In the genomic region with DNA sequence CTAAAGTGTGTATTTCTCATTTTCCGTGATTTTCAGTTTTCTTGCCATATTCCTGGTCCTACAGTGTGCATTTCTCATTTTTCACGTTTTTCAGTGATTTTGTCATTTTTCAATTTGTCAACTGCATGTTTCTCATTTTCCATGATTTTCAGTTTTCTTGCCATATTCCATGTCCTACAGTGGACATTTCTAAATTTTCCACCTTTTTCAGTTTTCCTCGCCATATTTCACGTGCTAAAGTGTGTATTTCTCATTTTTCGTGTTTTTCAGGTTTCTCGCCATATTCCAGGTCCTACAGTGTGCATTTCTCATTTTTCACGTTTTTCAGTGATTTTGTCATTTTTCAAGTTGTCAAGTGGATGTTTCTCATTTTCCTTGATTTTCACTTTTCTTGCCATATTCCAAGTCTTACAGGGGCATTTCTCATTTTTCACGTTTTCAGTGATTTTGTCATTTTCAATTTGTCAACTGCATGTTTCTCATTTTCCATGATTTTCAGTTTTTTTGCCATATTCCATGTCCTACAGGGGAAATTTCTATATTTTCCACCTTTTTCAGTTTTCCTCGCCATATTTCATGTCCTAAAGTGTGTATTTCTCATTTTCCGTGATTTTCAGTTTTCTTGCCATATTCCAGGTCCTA, we compare ENCODE assay signal across 8 mouse cellular contexts. TPM values are rescaled to one million over a fixed set of nuclear protein-coding genes. Genes with fewer than 3 reads are reported as not detected.
DNase-seq lines count a peak whose midpoint lies in the region; ATAC-seq lines count a peak whose summit lies in the region.
"Not testable (repeated sequence)": the region's sequence is repeated elsewhere in the genome, so short reads cannot be mapped to it uniquely, and the experiment has no call there.
"Had no signal": no experiment of that assay in that cellular context is flagged by ENCODE, and none has a peak within 500 bp of the region (broad histone marks: within the 10 kb centered on the region; RNA-seq: fewer than 3 reads in every experiment).

No protein-coding gene starts in this region.

- not testable (repeated sequence) for H3K27me3 ChIP-seq in forebrain, embryonic 10.5 days (ENCODE audit: poor library complexity, severe bottlenecking); hindbrain, embryonic 10.5 days (ENCODE audit: insufficient read depth, poor library complexity, severe bottlenecking); lung, embryonic 15.5 days

- not testable (repeated sequence) for H3K4me2 ChIP-seq in lung, embryonic 15.5 days

- not testable (repeated sequence) for H3K36me3 ChIP-seq in forebrain, embryonic 10.5 days (replicated peaks); hindbrain, embryonic 10.5 days; lung, embryonic 15.5 days

- ATAC-seq in lung, embryonic 15.5 days (ENCODE audit: borderline replicate concordance, extremely low read depth, low FRiP score, low TSS enrichment) = 0 out of 2 replicates have a peak, but pooled peaks have one; percentile 43

- DNase-seq in MN1 (ENCODE audit: low spot score) = peak; percentile 89
- peak; percentile 87 for DNase-seq in c-Kit-positive CD71-positive TER-119-negative erythroid progenitor cells, embryonic 14.5 days (ENCODE audit: low read depth)
- DNase-seq in forebrain, embryonic 10.5 days (ENCODE audit: extremely low spot score, low spot score) = peak; percentile 100
- peak; percentile 96 for DNase-seq in hindbrain, embryonic 10.5 days (ENCODE audit: low spot score)
- peak; percentile 58 for DNase-seq in kidney, postnatal 14 days
- peak; percentile 88 for DNase-seq in retina, adult 2 months (ENCODE audit: low read depth, low spot score)

- H3K9me3 ChIP-seq in forebrain, embryonic 10.5 days; hindbrain, embryonic 10.5 days; lung, embryonic 15.5 days: not testable (repeated sequence)

- not testable (repeated sequence) for H3K4me3 ChIP-seq in forebrain, embryonic 10.5 days; hindbrain, embryonic 10.5 days; lung, embryonic 15.5 days

- 66% methylated on average over 2 of the region's 10 CpGs for WGBS in forebrain, embryonic 10.5 days
- WGBS in hindbrain, embryonic 10.5 days = 43% methylated on average over 3 of the region's 10 CpGs
- WGBS in lung, embryonic 15.5 days = 74% methylated on average over 3 of the region's 10 CpGs

- H3K4me1 ChIP-seq in forebrain, embryonic 10.5 days; hindbrain, embryonic 10.5 days (replicated peaks); lung, embryonic 15.5 days: not testable (repeated sequence)

- H3K27ac ChIP-seq in forebrain, embryonic 10.5 days; hindbrain, embryonic 10.5 days; lung, embryonic 15.5 days: not testable (repeated sequence)

- H3K9ac ChIP-seq in lung, embryonic 15.5 days = not testable (repeated sequence)

RNA-seq across cellular contexts. Expression of a gene that starts 3.6 kb away (rescaled TPM):
- not detected in 2 replicates for polyA plus RNA-seq in forebrain, embryonic 10.5 days (2016; fragmentation: Nextera tagmentation; extraction: Ambion mirVana)
- polyA plus RNA-seq in hindbrain, embryonic 10.5 days (2016; fragmentation: Nextera tagmentation; extraction: Ambion mirVana) = not detected in 2 replicates
- polyA plus RNA-seq in lung, embryonic 15.5 days (2015; fragmentation: Nextera tagmentation; extraction: Ambion mirVana) = not detected in 2 replicates
- polyA plus RNA-seq: forebrain, embryonic 12.5 days had no signal

RNA-seq across cellular contexts. Expression of a gene that starts 5.6 kb away (rescaled TPM):
- polyA plus RNA-seq in forebrain, embryonic 10.5 days (2016; fragmentation: Nextera tagmentation; extraction: Ambion mirVana) = not detected in 2 replicates
- polyA plus RNA-seq in hindbrain, embryonic 10.5 days (2016; fragmentation: Nextera tagmentation; extraction: Ambion mirVana) = 0.26 TPM in 1 of 2 replicates, not detected in the other
- 0.44 TPM in 1 of 2 replicates, not detected in the other for polyA plus RNA-seq in lung, embryonic 15.5 days (2015; fragmentation: Nextera tagmentation; extraction: Ambion mirVana)

RNA-seq across cellular contexts. Expression of a gene that starts 5.9 kb away (rescaled TPM):
- polyA plus RNA-seq in forebrain, embryonic 10.5 days (2016; fragmentation: Nextera tagmentation; extraction: Ambion mirVana) = not detected in 2 replicates
- polyA plus RNA-seq in hindbrain, embryonic 10.5 days (2016; fragmentation: Nextera tagmentation; extraction: Ambion mirVana) = not detected in 2 replicates
- not detected in 2 replicates for polyA plus RNA-seq in lung, embryonic 15.5 days (2015; fragmentation: Nextera tagmentation; extraction: Ambion mirVana)
- polyA plus RNA-seq: forebrain, embryonic 12.5 days had no signal

RNA-seq across cellular contexts. Expression of a gene that starts 7.5 kb away (rescaled TPM):
- polyA plus RNA-seq in forebrain, embryonic 10.5 days (2016; fragmentation: Nextera tagmentation; extraction: Ambion mirVana) = not detected in 2 replicates
- not detected in 2 replicates for polyA plus RNA-seq in hindbrain, embryonic 10.5 days (2016; fragmentation: Nextera tagmentation; extraction: Ambion mirVana)
- polyA plus RNA-seq in lung, embryonic 15.5 days (2015; fragmentation: Nextera tagmentation; extraction: Ambion mirVana) = 0.36 TPM in 1 of 2 replicates, not detected in the other

RNA-seq across cellular contexts. Expression of a gene that starts 13.6 kb away (rescaled TPM):
- polyA plus RNA-seq in forebrain, embryonic 10.5 days (2016; fragmentation: Nextera tagmentation; extraction: Ambion mirVana) = not detected in 2 replicates
- 0.30 TPM in 1 of 2 replicates, not detected in the other for polyA plus RNA-seq in hindbrain, embryonic 10.5 days (2016; fragmentation: Nextera tagmentation; extraction: Ambion mirVana)
- 0.28 TPM in 1 of 2 replicates, not detected in the other for polyA plus RNA-seq in lung, embryonic 15.5 days (2015; fragmentation: Nextera tagmentation; extraction: Ambion mirVana)
- polyA plus RNA-seq: forebrain, embryonic 12.5 days had no signal
